Mouse (Mus musculus) embryonic fibroblast, embryonic 13.5 days (primary cell): ENCODE data around the gene Ntrk2. TPM values are rescaled to one million over a fixed set of nuclear protein-coding genes. Genes with fewer than 3 reads are reported as not detected.

Source experiments
- H3K27ac ChIP-seq: 2 replicates; pipeline ENCODE4 v1.5.1; 2012; ENCODE audit warnings: low read length, control low read depth, inconsistent platforms; ENCODE audit not compliant: insufficient read depth
- H3K4me1 ChIP-seq: 2 replicates; pipeline ENCODE4 v1.6.1; 2011; ENCODE audit warnings: low read length; ENCODE audit not compliant: control insufficient read depth, insufficient read depth
- H3K4me3 ChIP-seq: 2 replicates; pipeline ENCODE4 v1.5.1; 2011; ENCODE audit warnings: mild to moderate bottlenecking, control low read depth, low read length; ENCODE audit not compliant: insufficient read depth
- CTCF ChIP-seq: IDR thresholded peaks from 2 replicates; pipeline ENCODE4 v1.5.1; 2011; ENCODE audit warnings: mild to moderate bottlenecking, control low read depth, low read length, moderate library complexity, borderline replicate concordance; ENCODE audit not compliant: insufficient read depth
- POLR2A ChIP-seq: IDR thresholded peaks from 2 replicates; pipeline ENCODE4 v1.6.1; 2011; ENCODE audit warnings: low read depth, mild to moderate bottlenecking, control low read depth, low read length, moderate library complexity
- polyA plus RNA-seq: library from polyadenylated mRNA; stranded (reverse); fragments of >200 nt; gene quantifications from 2 replicates; pipeline ENCODE4 v1.2.4, GENCODE M21; 2011; ENCODE audit warnings: low read depth; ENCODE audit not compliant: missing spikeins, insufficient read length

Gene Ntrk2
- 0.30 and 1.4 TPM in 2 replicates for polyA plus RNA-seq

DNA sequence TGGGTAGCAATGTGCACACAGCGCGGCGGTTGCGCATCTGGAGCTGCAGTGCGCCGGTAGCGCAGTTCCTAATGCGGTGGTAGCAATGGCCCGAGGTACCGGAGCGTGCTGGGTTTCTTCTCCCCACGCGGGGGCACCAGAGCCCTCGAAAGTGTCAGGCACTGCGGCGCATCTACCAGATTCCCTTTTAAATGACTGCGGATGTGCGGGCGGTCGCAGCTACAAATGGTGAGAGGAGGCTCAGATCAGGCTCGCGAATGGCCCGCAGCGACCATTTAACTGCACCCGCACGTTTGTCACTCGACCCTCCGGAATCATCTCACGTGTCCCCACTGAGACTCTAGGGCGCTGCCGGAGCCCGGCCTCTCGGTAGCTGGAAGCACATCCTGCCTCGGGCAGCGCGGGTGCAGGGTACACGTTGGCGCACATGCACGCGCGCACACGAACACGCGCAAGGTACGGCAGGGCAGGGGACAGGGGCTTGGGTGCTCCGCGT lies at the start of gene Ntrk2:
Gene Ntrk2, plus strand, starts transcription at position 173 of the 496 bp plus-strand sequence.
- H3K4me3 ChIP-seq: peak within 1 kb of the TSS; percentile 32

DNA sequence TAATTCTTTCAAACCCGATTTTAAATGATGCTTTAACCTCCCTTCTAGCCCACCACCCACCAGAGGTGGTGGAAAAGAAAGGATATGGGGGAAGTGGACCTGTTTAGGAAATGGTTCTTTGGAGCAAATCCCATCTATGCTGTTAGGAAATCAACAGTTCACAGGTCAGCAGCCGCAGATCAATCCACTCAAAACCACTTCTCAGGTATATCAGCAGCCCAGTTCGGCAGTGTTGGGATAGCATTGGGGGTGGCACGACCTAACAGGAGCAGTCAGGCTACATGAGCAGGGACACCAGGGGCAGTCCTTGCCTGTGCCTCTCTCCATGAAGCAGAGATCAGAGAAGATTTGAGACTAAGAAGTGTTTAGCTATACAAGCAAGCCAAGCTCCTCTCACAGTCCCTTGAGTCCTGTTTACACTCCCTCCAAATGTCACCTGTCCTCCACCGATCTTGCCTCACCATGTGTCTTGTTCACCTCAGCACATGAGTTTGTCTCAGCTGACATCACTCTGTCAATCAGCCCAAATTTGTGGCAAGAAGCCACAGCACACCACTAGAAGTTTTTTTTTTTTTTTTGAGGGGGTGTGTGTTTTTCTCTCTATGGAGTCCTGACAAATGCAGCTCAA lies 45.3 kb upstream of the Ntrk2 start:
- Histone ChIP-seq H3K4me3 (no peak overlapping the region), H3K27ac (no peak overlapping the region), H3K4me1 (no peaks in the 10 kb centered on the region)
- TF ChIP-seq CTCF (no peak), POLR2A (no peak)

More for the DNA sequence above, at the start of gene Ntrk2:
- no peaks in the 10 kb centered on the region for H3K4me1 ChIP-seq
- TF ChIP-seq POLR2A (no peak), CTCF (peak; percentile 55)
- H3K27ac ChIP-seq: no peak within 1 kb of the TSS

DNA sequence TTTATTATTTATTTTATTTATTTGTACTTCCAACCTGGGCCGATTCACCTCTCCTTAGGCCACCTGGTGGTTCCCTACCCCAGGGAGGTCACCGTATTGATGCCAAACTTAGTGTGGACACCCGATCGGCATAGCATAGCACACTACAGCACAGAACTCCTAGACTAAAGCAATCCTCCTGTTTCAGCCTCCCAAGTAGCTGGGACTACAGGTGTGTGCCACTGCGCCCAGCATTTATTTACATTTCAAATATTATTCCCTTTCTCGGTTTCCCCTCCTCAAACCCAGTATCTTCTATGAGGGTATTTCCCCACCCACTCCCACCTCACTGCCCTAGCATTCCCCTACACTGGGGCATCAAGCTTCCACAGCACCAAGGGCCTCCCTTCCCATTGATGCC lies 38.1 kb upstream of the Ntrk2 start:
- H3K27ac ChIP-seq: no peak overlapping the region
- TF ChIP-seq CTCF (no peak), POLR2A (no peak)
- no peak overlapping the region for H3K4me3 ChIP-seq
- H3K4me1 ChIP-seq: no peaks in the 10 kb centered on the region

DNA sequence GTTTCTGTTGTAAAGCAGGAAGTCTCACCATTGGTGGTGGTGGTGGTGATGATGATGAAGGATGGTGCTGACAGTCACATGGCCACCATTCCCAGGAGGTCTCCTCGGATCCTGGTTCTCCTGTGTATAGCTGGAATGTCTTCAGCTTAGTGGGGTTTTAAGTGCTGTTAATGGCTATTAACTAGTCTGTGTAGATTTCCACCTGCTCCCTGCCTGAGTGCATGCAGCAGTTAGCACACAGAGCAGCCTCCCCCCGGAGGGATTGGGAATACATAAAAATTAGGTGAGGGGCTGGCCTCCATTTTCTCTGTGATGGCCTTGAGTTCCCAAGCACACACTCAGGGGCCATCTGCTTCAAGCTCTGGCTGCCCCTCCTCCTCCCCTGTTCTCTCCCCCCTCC lies 36.9 kb upstream of the Ntrk2 start:
- Histone ChIP-seq H3K4me3 (no peak overlapping the region), H3K27ac (no peak overlapping the region), H3K4me1 (no peaks in the 10 kb centered on the region)
- TF ChIP-seq CTCF (no peak), POLR2A (no peak)

DNA sequence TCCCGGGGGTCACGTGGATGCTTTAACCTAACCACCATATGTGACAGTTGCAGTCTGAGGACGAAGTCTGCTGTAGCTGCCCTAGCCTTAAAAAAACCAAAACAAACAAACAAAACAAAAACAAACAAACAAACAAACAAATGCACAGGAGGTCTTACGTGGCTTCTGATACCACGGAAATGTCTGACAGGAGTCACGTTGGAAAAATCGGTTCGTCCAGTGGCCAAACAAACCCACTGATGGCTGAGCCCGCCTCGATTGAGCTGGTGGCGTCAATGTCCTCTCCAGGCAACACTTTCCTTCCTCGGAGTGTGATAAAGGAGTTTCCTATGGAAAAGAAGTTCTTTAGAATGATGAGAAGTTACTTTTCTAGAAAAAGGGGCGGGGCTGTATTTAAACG lies 27.1 kb upstream of the Ntrk2 start:
- Histone ChIP-seq H3K4me3 (no peak overlapping the region), H3K27ac (no peak overlapping the region), H3K4me1 (no peaks in the 10 kb centered on the region)
- TF ChIP-seq POLR2A (no peak), CTCF (no peak)

DNA sequence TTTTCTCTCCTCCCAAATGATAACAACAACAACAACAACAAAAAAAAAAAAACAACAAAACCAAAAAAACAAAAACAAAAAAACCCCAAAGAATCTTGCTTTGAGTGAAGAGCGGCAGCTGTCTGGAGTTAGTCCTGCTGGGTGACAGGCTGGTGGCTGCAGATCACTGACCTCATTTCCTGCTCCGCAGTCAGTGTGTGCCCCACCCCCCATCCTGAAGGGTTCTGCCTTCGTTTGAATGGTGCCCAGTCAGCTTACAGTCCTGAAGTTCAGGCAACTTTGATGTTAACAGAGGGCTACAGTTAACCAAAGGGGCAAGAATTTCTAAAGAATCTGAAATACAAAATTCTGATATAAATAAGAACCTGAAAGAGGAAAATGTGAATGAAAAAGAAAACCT lies 19.9 kb upstream of the Ntrk2 start:
- no peak overlapping the region for H3K4me3 ChIP-seq
- H3K4me1 ChIP-seq: no peaks in the 10 kb centered on the region
- H3K27ac ChIP-seq: no peak overlapping the region
- TF ChIP-seq POLR2A (no peak), CTCF (no peak)

DNA sequence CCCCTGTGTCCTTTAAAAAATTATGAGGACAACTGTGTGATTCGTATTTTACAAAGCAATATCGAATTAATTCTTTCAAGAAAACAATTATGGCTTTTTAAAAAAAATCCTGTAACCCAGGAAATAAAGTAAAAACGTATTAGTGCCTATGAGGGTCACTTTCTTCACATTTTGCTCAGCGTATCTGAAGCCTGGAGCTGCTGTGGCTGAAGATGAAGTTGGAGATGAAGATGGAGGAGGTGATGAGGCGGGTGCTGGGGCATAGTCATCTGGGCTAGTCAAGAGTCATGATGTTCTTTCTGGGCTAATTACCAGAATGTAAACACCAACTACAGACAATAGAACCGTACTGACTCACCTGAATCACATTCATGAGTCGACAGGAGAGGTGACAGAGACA lies 15.6 kb upstream of the Ntrk2 start:
- Histone ChIP-seq H3K4me1 (no peaks in the 10 kb centered on the region), H3K4me3 (no peak overlapping the region), H3K27ac (no peak overlapping the region)
- TF ChIP-seq CTCF: no peak
- TF ChIP-seq POLR2A: no peak

DNA sequence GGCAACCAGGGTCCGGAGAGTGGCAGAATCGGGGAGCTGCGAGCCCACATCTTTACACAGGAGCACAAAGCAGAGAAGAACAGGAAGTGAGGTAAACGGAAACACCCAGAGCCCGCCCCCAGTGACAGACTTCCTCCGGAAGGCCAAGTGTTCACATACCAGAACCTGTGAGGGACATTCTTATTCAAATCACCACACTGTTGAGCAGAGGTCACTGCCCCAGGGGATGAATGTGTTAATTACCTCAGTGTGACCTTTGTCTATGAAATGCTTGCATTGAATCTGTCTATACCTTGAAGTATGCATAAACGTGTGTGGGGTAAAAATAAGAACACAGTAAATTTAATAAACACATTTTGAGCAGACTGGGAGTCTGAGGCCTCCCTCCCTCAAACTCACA lies 9.0 kb upstream of the Ntrk2 start:
- H3K4me3 ChIP-seq: no peak overlapping the region
- H3K4me1 ChIP-seq: no peaks in the 10 kb centered on the region
- TF ChIP-seq CTCF (no peak), POLR2A (no peak)
- H3K27ac ChIP-seq: no peak overlapping the region

DNA sequence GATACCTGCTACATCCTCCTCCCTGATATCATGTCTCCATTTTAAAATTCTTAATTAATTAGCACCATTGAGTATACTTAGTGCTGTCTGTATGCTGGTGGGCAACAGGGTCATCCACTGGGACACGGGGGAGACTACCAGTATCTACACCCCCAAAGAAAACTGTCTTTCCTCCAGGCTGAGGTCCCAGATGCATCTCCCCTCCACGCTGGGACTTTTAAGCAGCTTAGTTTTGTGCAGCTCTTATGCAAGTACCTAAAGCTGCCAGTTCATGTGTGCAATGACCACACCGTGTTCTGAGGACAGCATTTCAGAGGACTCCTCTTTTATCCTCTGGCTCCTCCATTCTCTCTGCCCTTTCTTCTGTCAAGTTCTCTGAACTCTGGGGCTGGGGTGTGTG lies 5.1 kb upstream of the Ntrk2 start:
- no peaks in the 10 kb centered on the region for H3K4me1 ChIP-seq
- no peak overlapping the region for H3K4me3 ChIP-seq
- no peak for TF ChIP-seq CTCF
- no peak for TF ChIP-seq POLR2A
- H3K27ac ChIP-seq: no peak overlapping the region

DNA sequence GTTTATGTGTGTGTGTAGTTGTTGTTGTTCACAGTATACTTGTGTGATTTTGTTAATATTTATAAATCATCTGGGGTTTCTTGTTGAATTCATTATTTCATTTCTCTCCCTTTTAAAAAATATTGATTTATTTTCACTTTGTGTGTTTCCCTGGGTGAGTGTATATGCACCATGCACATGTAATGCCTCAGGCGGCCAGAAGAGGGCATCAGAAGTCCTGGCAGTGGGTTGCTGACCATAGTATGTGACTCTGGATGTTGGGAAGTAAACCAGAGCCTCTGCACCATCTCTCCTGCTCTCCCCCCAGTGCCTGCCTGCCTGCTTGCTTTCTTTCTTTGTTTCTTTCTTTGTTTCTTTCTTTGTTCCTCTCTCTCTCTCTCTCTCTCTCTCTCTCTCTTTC lies 2.5 kb upstream of the Ntrk2 start:
- no peak for TF ChIP-seq POLR2A
- no peak for TF ChIP-seq CTCF
- Histone ChIP-seq H3K27ac (no peak overlapping the region), H3K4me3 (no peak overlapping the region), H3K4me1 (no peaks in the 10 kb centered on the region)

DNA sequence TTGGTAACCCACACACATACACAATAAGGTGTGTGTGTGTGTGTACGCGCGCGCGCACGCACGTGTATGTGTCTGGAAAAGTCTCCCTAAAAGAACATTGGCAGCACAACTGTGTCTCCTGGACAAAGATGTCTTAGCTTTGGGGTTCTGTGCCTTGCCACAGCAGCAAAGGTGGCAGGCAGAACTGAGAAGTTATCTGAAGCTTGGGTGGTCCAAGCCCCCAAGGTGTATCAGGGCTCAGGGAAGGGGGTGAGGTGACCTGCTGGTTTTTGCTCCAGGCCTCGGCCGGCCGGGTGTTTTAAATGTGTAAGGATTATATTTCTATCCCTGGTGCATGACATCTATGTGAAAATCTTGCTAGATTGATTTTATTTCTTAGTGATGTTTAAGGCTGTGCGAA lies 536 bp upstream of the Ntrk2 start:
- Histone ChIP-seq H3K27ac (no peak overlapping the region), H3K4me1 (no peaks in the 10 kb centered on the region), H3K4me3 (no peak overlapping the region)
- no peak for TF ChIP-seq CTCF
- TF ChIP-seq POLR2A: no peak
